Mouse (Mus musculus): ENCODE data around the gene Pappa2. TPM values are rescaled to one million over a fixed set of nuclear protein-coding genes. Genes with fewer than 3 reads are reported as not detected.

Gene Pappa2
- polyA plus RNA-seq, 1 experiment from 2014 or later = 1.0 TPM

DNA sequence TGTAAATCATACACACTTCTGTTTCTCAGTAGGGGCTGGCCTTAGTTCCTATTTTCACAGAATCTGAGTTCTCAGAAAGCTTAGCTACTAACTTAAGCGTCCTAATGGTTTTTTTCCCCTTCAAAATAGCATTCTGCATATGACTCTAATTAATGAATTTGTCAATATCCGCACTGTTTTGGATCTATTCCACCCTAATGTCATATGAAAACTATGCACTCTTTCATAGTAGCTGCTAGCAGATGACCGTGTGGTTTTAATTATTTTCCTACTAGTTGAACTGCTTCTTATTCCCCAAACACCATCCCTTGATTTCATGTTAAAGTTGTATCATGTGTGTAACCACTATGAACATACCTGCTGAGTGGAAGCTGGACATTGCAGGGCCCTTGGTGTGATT lies 314.3 kb downstream of the Pappa2 start:
- Histone ChIP-seq H3K9ac (replicated peaks) (no peak overlapping the region), H3K27ac (no peak overlapping the region), H3K27me3 (no peaks in the 10 kb centered on the region), H3K4me1 (replicated peaks) (no peaks in the 10 kb centered on the region), H3K4me2 (replicated peaks) (no peak overlapping the region), H3K36me3 (peaks cover 44% of the 10 kb centered on the region), H3K4me3 (replicated peaks) (no peak overlapping the region), H3K9me3 (no peaks in the 10 kb centered on the region)
- ATAC-seq = no peak
- 87% methylated on average over 3 of the region's 3 CpGs for WGBS
